Mouse (Mus musculus) lung, adult 18-20 months (tissue): Measurements from ENCODE around the gene Cops2.

Experiments
- DNase-seq, 2 experiments: peaks; one replicate each; pipeline ENCODE4 v3.0.0; 2022; ENCODE audit warnings: mixed read lengths in 2 of 2

Gene Cops2

DNA sequence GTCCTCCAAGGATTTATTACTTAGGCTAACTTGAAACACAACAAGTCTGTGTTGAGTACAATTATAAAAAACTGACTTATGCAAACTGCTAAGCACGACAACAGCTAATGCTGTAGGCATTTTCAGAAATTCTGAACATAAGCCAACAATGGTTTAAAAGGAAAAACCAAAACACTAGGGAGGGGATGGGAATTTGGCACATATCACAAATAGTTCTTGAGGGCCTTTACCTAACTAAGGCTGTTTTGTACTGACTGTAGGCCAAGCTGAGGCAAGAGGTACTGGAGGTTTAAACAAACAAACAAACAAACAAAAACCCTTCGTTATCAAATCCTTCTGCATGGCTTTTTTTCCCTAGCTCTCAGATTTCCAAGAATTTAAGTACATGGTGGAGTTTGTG is 77.9 kb downstream of the Cops2 start:
- DNase-seq: no peak
